Mouse (Mus musculus) hindbrain, embryonic 16.5 days (tissue): ENCODE measurements around the gene Gm28048. TPM values are rescaled to one million over a fixed set of nuclear protein-coding genes. Genes with fewer than 3 reads are reported as not detected.
A peak's percentile ranks its signal among the peaks of the same experiment; 100 is the strongest.

Experiments used
- ATAC-seq: fragments of 200-750 bp; cut with Nextera tagmentation; 2 replicates; pipeline ENCODE4 v1.8.0; 2017; ENCODE audit warnings: moderate TSS enrichment, moderate library complexity
- H3K27ac ChIP-seq: fragments of 300-500 bp; sonication (generic); 2 replicates; pipeline ENCODE4 v1.5.1; 2014; ENCODE audit warnings: low read depth, mild to moderate bottlenecking, control low read depth, low read length, moderate library complexity
- H3K27me3 ChIP-seq: fragments of 300-500 bp; sonication (generic); replicated peaks from 2 replicates; pipeline ENCODE4 v1.6.1; 2014; ENCODE audit warnings: low read length; ENCODE audit not compliant: control insufficient read depth, insufficient read depth
- H3K36me3 ChIP-seq: fragments of 300-500 bp; sonication (generic); 2 replicates; pipeline ENCODE4 v1.6.1; 2014; ENCODE audit warnings: mild to moderate bottlenecking, low read length, moderate library complexity, mixed read lengths; ENCODE audit not compliant: control insufficient read depth, insufficient read depth
- H3K4me1 ChIP-seq: fragments of 300-500 bp; sonication (generic); 2 replicates; pipeline ENCODE4 v1.6.1; 2014; ENCODE audit warnings: low read depth, low read length; ENCODE audit not compliant: control insufficient read depth, insufficient read depth
- H3K4me2 ChIP-seq: fragments of 300-500 bp; sonication (generic); 2 replicates; pipeline ENCODE4 v1.6.1; 2014; ENCODE audit warnings: mild to moderate bottlenecking, low read length, control low read depth, moderate library complexity
- H3K4me3 ChIP-seq: fragments of 300-500 bp; sonication (generic); 2 replicates; pipeline ENCODE4 v1.5.1; 2014; ENCODE audit warnings: mild to moderate bottlenecking, low read length, control low read depth, moderate library complexity
- H3K9ac ChIP-seq: fragments of 300-500 bp; sonication (generic); 2 replicates; pipeline ENCODE4 v1.6.1; 2014; ENCODE audit warnings: low read depth, mild to moderate bottlenecking, control low read depth, low read length, moderate library complexity
- H3K9me3 ChIP-seq: fragments of 300-500 bp; sonication (generic); 2 replicates; pipeline ENCODE4 v1.6.1; 2014; ENCODE audit warnings: mild to moderate bottlenecking, low read length, moderate library complexity; ENCODE audit not compliant: control insufficient read depth
- WGBS: fragments of 180-500 bp; shearing (Covaris S2); extraction: QIAGEN DNeasy Blood & Tissue Kit; methylation state at CpG from one replicate; pipeline ENCODE4 v1.1.7; 2014; 5-methylcytosine and 5-hydroxymethylcytosine counted together
- polyA plus RNA-seq: library from polyadenylated mRNA; unstranded; fragments of >200 nt; fragmentation: Nextera tagmentation; extraction: Ambion mirVana; gene quantifications from 2 replicates; pipeline ENCODE4 v1.2.1, GENCODE M21; 2015

Gene Gm28048
- polyA plus RNA-seq, 1 experiment from 2014 or later = 5.4 TPM

DNA sequence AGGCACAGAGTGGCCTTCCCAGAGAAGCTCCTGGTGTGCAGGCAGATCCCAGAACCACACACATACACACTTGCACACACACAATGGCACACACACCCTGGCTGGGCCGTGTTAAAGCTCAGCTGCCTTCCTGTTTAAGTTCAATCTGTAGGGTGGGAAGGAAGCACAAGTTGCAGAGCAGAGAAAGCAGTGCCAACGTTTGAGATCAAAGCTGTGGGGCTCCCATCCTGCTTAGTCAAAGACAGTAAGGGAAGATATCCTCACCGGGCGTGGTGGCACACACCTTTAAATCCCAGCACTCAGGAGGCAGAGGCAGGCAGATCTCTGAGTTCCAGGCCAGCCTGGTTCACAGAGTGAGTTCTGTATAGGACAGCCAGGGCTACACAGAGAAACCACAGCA is 149.3 kb downstream of the Gm28048 start:
- H3K4me2 ChIP-seq = no peak overlapping the region
- no peak overlapping the region for H3K27ac ChIP-seq
- H3K9me3 ChIP-seq = no peaks in the 10 kb centered on the region
- no peaks in the 10 kb centered on the region for H3K36me3 ChIP-seq
- H3K4me3 ChIP-seq = no peak overlapping the region
- peaks cover 2% of the 10 kb centered on the region; the same call in 1 of the 2 replicates for H3K4me1 ChIP-seq
- 89% methylated on average over 4 of the region's 4 CpGs for WGBS
- ATAC-seq = no peak
- no peaks in the 10 kb centered on the region for H3K27me3 ChIP-seq
- H3K9ac ChIP-seq = no peak overlapping the region

DNA sequence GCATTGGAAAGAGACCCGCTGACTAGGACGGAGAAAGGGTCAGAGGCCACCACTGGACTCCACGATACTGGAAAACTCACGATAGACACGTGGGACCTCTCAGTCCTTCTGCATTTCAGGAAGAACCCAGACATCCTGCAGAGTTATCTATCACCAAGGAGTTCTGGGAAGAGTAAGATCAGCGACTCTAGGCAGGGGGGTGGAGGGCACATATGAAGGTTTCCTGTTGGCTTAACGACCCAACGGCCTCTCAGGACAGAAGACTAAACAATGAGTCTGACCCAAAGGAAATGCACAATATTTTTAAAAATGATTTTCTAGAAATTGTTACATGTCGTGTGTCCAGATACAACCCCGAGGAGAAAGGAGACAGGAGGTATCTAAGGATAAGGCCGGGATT is 150.0 kb downstream of the Gm28048 start:
- ATAC-seq = no peak
- no peak overlapping the region for H3K27ac ChIP-seq
- H3K36me3 ChIP-seq = no peaks in the 10 kb centered on the region
- no peak overlapping the region for H3K4me2 ChIP-seq
- H3K4me3 ChIP-seq = no peak overlapping the region
- no peaks in the 10 kb centered on the region for H3K9me3 ChIP-seq
- H3K9ac ChIP-seq = no peak overlapping the region
- no peaks in the 10 kb centered on the region for H3K27me3 ChIP-seq
- peaks cover 2% of the 10 kb centered on the region; the same call in 1 of the 2 replicates for H3K4me1 ChIP-seq
- WGBS = 90% methylated on average over 11 of the region's 11 CpGs

DNA sequence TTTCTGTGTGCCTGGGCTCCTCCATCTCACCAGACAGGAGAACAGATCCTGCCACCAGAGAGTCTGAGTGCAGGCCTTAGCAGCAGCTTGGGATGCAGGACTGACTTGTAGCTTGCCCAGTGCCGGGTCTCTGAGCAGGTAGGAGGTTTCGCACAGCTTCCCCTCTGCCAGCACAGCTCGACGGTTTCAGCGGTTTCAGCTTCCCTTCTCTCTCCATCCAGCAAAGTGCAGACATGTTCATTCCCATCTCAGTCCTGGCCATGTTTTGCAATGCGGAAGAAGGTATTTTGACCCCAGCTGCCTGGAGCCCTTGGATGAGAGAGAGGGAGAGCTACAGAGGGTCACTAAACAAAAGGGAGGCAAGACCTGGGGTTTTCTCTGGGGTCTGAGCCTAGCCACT is 151.2 kb downstream of the Gm28048 start:
- H3K36me3 ChIP-seq = no peaks in the 10 kb centered on the region
- no peak overlapping the region for H3K27ac ChIP-seq
- H3K9me3 ChIP-seq = no peaks in the 10 kb centered on the region
- 60% methylated on average over 6 of the region's 6 CpGs for WGBS
- H3K4me2 ChIP-seq = no peak overlapping the region
- peaks cover 2% of the 10 kb centered on the region; the same call in 1 of the 2 replicates for H3K4me1 ChIP-seq
- H3K9ac ChIP-seq = no peak overlapping the region
- H3K27me3 ChIP-seq = no peaks in the 10 kb centered on the region
- peak; percentile 30; the same call in 1 of the 2 replicates for ATAC-seq
- H3K4me3 ChIP-seq = no peak overlapping the region

DNA sequence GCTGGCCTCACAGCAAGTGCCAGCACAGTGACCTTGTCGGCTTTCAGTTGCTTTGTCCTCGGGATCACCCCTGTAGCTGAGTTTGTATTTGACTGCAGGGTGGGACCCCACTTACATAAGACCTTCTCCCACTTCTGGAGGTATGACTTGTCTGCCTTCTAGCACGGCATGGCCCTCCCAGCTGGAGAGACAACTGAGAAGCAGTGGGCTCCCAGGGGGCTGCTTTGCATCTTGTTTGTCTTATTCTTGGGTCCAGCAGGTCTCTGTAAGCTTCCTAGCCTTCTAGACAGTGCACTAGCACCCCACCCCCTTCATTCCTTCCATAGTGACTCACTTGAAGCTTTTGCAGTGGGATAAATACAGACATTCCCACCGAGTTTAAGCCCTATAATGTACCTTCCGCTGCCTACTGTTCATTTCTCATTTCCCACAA is 151.7 kb downstream of the Gm28048 start:
- H3K9me3 ChIP-seq = no peaks in the 10 kb centered on the region
- 43% methylated on average over 5 of the region's 5 CpGs for WGBS
- ATAC-seq = 0 out of 2 replicates have a peak, but pooled peaks have one; percentile 9
- peaks cover 2% of the 10 kb centered on the region; the same call in 1 of the 2 replicates for H3K4me1 ChIP-seq
- no peaks in the 10 kb centered on the region for H3K36me3 ChIP-seq
- no peak overlapping the region for H3K9ac ChIP-seq
- H3K4me3 ChIP-seq = no peak overlapping the region
- no peak overlapping the region for H3K4me2 ChIP-seq
- no peaks in the 10 kb centered on the region for H3K27me3 ChIP-seq
- no peak overlapping the region for H3K27ac ChIP-seq

DNA sequence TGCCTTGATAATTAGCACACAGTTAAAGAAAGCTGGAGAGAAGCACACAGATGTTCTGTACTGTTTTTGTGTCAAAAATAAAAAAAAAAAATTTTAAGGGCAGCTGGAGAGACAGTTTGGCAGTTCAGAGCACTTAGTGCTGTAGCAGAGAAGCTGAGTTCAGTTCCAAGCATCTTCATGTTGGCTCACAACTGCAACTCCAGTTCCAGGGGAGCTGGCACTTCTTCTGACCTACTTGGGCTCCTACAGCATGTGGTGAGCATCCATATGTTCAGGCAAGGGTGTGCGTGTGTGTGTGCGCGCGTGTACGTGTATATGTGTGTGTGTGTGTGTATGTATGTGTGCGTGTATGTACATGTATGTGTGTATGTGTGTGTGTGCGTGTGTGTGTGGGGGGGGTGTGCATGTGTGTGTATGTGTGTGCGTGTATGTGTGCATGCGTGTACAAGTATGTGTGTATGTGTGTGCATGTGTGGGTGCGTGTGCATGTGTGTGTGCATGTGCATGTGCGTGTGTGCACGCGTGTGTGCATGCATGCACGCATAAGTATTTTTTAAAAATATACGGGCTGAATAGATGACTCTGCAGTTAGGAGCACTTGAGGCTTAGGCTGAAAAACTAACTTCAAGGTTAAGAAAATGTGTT is 152.8 kb downstream of the Gm28048 start:
- no peak for ATAC-seq
- Histone ChIP-seq H3K9ac (no peak overlapping the region), H3K4me2 (no peak overlapping the region), H3K9me3 (no peaks in the 10 kb centered on the region), H3K4me3 (no peak overlapping the region), H3K36me3 (no peaks in the 10 kb centered on the region), H3K4me1 (peaks cover 2% of the 10 kb centered on the region; the same call in 1 of the 2 replicates), H3K27ac (no peak overlapping the region), H3K27me3 (no peaks in the 10 kb centered on the region)
- 96% methylated on average over 15 of the region's 15 CpGs for WGBS

DNA sequence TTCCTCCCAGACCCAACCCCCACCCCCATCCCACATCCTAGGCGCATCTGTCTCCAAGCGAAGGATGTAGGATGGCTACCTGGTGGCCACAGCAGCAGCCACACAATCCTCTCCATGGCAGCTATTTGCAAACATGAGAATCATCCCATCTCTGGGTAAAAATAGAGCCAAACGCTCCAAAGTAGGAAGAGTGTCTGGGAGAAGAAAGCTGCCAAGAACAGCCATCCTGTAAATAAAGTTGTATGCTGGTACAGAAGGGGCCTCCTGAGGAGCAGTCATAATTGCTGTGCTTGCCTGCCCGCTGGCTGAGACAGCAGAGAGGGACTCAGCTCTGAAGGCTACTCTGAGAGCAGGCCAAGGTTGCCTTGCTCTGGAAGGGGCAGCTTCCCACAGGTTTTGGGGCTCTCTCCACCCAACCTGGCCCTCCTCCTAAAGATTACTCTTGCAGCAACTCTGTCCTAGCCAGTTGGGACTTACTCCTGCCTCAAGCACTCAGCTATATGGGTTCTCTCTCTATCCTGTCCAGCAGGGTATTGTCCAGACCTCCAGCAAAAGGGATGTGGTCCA is 154.3 kb downstream of the Gm28048 start:
- no peaks in the 10 kb centered on the region for H3K36me3 ChIP-seq
- H3K27ac ChIP-seq = no peak overlapping the region
- H3K4me1 ChIP-seq = peaks cover 2% of the 10 kb centered on the region; the same call in 1 of the 2 replicates
- H3K4me2 ChIP-seq = no peak overlapping the region
- no peak overlapping the region for H3K4me3 ChIP-seq
- no peaks in the 10 kb centered on the region for H3K27me3 ChIP-seq
- no peaks in the 10 kb centered on the region for H3K9me3 ChIP-seq
- no peak for ATAC-seq
- 82% methylated on average over 4 of the region's 4 CpGs for WGBS
- no peak overlapping the region for H3K9ac ChIP-seq

DNA sequence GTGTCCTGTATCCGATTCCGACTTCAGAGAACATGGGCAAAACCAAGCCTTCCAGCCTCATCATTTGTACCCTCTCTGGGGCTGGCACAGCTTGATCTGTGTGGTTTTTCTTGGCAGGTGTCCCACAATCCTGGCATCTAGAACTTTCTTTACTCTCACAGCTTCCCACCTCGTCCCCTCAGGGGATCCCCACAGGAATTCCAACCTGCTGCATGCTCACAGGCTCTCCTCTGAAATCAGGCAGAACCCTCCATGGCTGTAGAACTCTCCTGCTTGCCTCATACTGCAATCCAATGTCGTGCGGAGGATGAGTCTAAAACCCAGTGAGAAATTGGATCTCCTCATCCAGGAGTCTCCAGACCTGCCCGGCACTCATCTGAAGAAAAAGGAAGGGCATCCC is 155.2 kb downstream of the Gm28048 start:
- WGBS = 88% methylated on average over 6 of the region's 6 CpGs
- Histone ChIP-seq H3K4me1 (peaks cover 2% of the 10 kb centered on the region; the same call in 1 of the 2 replicates), H3K27ac (no peak overlapping the region), H3K4me2 (no peak overlapping the region), H3K27me3 (no peaks in the 10 kb centered on the region), H3K9me3 (no peaks in the 10 kb centered on the region), H3K9ac (no peak overlapping the region), H3K4me3 (no peak overlapping the region), H3K36me3 (no peaks in the 10 kb centered on the region)
- ATAC-seq = no peak

DNA sequence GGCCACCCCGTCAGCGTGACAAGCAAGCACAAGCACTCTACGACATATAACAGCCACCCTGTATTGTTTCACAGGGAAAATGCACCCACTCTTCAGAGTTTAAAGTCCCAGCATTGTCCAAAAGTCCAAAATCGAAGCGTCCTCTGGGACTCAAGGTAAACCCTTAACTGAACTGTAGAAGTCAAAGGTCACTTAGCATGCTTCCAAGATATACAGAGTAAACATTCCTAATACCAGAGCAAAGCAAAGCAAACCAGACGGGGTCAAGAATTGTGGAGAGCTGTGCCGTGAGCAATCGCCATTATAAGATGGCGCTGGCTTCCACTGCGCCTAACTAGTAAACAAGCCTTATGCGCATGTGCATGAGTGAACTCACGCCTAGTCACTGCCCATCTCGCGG is 155.8 kb downstream of the Gm28048 start:
- H3K27ac ChIP-seq = no peak overlapping the region
- H3K36me3 ChIP-seq = no peaks in the 10 kb centered on the region
- no peak overlapping the region for H3K4me2 ChIP-seq
- no peak overlapping the region for H3K9ac ChIP-seq
- WGBS = 94% methylated on average over 14 of the region's 14 CpGs
- no peak overlapping the region for H3K4me3 ChIP-seq
- H3K9me3 ChIP-seq = no peaks in the 10 kb centered on the region
- no peaks in the 10 kb centered on the region for H3K27me3 ChIP-seq
- peaks cover 2% of the 10 kb centered on the region; the same call in 1 of the 2 replicates for H3K4me1 ChIP-seq
- no peak for ATAC-seq

DNA sequence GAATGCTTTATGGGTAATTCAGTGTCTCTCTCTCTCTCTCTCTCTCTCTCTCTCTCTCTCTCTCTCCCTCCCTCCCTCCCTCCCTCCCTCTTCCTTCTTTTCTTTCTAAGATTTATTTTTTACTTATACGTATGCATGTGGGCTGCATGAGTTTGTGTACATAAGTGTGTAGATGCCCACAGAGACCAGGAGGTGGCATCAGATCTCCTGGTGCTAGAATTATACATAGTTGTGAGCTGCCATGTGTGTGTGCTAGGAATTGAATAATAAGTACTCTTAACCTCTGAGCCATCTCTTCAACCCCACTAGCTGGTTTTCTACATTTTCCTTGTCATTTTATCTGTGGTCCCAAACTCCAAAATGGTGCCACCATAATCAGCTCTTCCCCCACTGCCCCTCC is 156.3 kb downstream of the Gm28048 start:
- no peak overlapping the region for H3K4me3 ChIP-seq
- H3K4me1 ChIP-seq = peaks cover 2% of the 10 kb centered on the region; the same call in 1 of the 2 replicates
- H3K4me2 ChIP-seq = no peak overlapping the region
- WGBS = 96% methylated on average over 1 of the region's 1 CpGs
- no peak overlapping the region for H3K9ac ChIP-seq
- H3K27me3 ChIP-seq = no peaks in the 10 kb centered on the region
- ATAC-seq = no peak
- H3K9me3 ChIP-seq = no peaks in the 10 kb centered on the region
- no peaks in the 10 kb centered on the region for H3K36me3 ChIP-seq
- no peak overlapping the region for H3K27ac ChIP-seq
